Mouse (Mus musculus) Muller cell, postnatal 12 days (primary cell): ENCODE results near the gene Ccdc167.

ENCODE experiments used
- DNase-seq: peaks from one replicate; pipeline ENCODE4 v3.0.0-alpha.2; 2015; ENCODE audit errors: inconsistent ontology term

Gene Ccdc167

GRCm38 (mm10) chr17:29686771-29687170 is 30.1 kb downstream of the Ccdc167 start:
- no peak for DNase-seq

- no peak for DNase-seq
These were observed 32.6 kb downstream of the Ccdc167 start for GRCm38 (mm10) chr17:29684275-29684674.

DNA sequence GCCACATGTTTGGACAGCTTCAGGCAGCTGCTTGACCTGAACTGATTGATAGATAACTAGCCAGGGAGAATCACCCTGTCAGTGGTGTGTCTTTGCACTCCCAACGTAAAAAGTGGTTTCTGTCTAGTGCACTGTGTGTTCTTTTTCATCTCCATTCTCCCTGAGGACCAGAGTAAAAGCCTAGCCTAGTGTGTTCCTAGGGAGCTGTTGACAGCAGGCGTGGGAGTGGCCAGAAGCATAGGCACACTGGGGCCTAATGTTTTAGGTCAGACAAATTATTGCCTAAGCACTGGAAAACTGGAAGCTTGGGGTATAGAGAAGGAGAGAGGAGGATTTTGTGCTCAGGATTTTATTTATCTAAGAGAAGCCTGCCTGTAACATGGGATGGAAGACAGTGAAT is 33.7 kb downstream of the Ccdc167 start:
- DNase-seq = no peak

DNA sequence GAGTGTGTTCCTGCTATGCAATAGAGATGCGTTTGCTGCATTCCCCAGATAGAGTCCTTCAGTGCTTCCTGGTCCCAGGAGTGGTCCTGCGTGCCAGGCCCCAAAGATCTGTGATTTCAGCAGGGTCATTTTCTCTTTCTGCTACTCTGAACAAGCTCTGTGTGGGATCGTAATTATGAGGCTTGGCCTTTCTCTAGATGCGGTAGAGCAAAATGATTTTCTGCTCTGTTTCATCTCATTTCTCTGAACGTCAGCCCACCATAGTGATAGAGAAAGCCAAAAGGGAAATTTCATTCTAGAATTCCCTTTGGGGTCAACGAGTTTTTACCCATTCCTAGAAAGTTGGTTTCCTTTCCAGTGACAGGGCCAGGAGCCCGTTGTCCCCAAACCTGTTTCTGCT is 34.6 kb downstream of the Ccdc167 start:
- DNase-seq = peak; percentile 87

DNA sequence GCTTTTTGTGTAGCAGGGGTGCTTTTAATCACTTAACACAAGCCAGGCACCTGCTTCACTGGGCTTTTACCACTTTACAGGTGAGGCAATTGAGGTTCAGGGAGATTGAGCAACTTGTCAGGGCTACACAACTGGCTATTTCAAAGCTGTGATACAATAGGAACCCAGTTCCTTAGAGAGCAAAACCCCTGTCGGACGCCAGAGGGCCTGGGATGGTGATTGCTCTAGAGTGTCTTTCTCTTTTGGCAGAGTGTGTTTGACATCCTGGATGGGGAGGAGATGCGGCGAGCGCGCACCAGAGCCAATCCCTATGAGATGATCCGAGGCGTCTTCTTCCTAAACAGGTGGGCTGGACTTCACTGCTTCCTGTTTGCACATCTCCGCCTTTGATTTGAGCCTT is 35.2 kb downstream of the Ccdc167 start:
- no peak for DNase-seq

GRCm38 (mm10) chr17:29680921-29681320 is 35.9 kb downstream of the Ccdc167 start:
- DNase-seq = no peak

DNA sequence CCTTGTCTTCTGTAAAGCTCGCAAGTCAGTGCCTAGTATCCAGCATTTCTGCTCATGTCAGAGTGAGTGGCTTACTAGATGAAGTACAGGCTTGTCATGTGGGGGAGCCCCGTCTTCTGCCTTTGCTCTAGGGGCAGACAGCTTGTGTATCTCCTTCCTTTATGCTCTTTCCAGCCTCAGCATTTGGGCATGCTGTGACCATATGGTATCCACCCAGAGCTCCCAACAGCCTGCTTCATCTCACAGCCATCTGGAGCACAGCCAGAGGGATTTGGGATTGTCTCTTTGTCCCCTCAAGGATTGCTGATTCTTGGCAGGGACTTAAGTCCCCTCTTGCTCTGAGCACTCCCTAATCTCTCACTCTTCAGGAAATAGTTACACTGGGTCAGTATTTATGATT is 36.7 kb downstream of the Ccdc167 start:
- DNase-seq = no peak

DNA sequence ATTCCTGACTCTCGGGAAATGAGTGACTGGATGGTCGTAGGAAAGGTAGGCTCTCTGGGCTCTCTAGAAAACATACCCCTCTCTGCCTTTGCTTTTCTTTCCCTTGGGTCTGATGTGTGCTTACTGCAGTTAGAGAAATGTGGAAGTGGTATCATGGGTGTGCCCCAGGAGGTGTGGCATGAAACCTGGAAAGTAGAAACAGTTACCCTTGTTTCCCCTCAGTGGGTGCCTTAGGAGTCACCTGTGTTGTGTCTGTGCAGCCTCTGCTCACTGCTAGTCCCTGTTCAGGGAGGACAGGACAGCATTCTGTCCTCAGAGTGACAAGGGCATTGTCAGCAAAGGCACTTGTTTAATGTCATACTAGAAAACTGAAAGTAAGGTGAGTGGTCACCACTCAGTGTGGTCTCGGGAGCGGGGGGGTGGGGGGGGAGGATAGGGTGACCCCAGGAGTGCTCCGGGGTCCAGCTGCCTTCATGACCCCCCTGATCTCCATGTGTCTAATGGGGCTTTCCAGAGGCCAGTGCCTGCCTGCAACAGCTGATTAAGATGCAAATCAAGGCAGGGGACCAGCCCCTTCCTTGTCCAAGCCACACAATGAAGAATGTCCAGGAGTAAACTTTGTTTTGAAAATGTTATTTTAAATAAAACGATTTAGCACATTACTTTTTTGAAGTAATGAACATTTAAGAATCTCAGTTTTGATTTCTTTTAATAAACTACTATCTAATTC is 37.6 kb downstream of the Ccdc167 start:
- DNase-seq = no peak

- DNase-seq = no peak
These were observed 38.3 kb downstream of the Ccdc167 start for GRCm38 (mm10) chr17:29678526-29678925.

DNA sequence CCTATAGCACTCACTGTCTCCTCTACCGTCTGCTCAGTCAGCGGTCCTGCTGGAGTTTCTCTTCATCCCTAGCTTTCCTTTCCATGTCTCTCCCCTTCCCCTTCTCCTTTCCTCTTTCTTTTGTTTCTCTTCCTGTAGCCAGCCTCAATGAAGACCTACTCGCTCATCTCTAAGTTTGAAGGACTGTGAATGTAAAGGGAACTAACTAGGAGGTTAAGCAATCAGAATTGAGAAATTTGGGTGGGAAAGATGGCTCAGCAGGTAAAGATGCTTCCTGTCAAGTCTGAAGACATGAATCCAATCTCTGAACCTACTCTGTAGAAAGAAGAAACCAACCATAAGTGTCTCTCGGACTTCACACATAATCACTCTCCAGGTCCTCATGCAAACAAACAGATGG is 43.5 kb downstream of the Ccdc167 start:
- DNase-seq = no peak

DNA sequence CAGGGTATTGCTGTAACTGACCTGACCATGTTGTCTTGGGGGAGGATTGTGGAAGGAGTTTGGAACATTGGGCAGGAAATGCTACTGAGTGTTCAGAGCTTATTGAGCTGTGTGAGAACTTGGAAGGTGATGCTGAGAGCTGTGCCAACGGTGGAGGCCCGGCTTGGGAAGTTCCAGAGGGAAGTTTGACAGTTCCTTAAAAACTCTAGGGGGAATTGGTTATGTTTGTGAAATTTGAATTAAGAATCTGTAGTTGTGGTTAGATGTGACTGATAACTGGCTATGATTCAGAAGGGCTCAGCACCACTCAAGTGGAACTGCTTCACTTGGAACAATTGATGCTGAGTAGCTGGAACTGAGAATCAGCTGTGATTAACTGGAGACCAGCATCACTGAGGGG is 45.8 kb downstream of the Ccdc167 start:
- DNase-seq = peak; percentile 69

DNA sequence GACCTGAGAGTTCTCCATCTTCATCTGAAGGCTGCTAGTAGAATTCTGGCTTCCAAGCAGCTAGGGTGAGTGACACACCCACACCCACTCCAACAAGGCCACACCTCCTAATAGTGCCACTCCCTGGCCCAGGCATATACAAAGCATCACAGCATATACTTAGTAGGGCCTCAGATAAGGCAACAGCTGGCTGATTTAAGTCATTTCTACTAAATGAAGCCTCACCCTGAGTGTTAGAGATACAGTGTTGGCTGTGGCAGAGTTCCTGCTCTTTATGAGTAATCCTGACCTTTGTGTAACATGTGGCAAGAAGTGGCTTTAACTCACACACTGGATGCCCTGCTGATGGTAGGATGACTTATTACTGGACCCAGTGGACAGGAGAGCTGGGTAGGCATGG is 46.9 kb downstream of the Ccdc167 start:
- DNase-seq = peak; percentile 18

DNA sequence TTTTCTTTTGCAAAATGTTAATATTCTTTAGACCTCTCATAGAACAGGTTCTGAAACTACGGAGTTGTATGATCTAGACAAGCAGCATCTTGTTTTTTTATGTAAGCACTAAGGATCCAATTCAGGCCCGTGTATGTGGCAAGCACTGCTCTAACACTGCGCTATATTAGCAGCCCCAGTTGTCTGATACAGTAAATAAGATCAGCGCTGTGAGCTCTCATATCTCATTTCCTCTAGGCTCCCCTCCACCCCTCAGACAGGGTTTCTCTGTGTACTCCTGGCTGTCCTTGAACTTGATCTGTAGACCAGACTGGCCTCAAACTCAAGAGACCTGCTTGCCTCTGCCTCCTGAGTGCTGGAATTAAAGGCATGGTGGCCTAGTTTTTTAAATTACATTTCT is 47.8 kb downstream of the Ccdc167 start:
- no peak for DNase-seq

DNA sequence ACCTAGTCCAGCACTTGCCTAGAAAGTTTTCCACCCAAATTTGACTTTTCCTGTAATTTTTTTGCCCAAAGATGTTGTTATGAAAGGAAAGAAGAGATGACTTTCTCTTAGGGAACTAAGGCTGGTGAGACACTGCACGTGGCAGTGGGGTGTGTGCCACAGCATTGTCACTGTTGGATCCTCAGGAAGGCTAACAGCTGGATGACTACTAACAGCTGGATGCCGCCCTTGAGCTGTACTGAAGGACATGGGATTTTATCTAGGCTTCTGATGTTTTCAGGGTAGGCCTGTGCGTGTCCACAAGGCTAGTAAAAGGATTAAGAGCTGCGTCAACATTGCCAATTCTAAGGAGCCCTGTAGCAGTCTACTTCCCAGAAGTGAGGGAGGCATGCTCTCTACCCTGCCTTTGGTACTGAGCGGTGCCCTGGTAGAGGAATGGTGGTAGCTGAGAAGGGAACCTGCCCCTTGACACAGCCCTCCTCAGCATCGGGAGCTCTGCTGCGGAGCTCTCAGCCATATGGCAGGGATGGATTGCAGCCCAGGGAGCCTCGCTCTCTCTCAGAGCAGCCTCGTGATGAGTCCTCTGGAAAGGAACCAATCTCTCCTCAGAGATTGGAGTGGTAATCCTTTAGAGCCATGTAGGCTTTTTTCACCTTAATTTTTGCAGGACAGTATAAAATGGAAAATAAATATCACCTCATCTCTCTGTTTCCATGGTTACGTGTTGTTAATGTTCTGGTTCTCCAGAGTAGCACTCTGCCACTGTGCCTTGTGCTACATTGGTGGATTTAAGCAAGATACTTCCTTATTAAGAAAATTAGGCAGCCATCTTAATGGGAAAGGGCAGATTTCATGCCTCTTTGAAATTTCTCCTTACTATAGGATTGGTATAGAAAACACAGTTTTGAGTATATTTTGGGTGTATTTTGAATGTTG is 48.5 kb downstream of the Ccdc167 start:
- DNase-seq = no peak

DNA sequence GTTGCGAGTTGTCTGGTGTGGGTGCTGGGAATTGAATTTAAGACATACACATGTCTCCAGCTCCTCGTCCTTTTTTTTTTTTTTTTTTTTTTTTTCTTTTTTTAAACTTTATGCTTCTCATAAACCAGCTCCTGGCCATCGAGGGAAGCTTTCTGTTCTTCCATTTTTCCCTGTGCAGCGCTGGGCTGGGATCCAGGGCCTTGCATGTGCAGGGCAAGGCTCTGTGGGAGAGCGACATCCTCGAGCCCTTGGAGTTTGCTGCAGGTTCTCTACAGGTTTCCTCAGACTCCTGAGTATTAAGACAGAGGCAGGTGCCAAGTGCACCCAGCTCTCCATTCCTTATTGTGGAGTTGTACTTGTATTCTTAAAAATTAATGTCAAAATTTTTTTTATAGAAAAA is 54.7 kb downstream of the Ccdc167 start:
- DNase-seq = no peak

DNA sequence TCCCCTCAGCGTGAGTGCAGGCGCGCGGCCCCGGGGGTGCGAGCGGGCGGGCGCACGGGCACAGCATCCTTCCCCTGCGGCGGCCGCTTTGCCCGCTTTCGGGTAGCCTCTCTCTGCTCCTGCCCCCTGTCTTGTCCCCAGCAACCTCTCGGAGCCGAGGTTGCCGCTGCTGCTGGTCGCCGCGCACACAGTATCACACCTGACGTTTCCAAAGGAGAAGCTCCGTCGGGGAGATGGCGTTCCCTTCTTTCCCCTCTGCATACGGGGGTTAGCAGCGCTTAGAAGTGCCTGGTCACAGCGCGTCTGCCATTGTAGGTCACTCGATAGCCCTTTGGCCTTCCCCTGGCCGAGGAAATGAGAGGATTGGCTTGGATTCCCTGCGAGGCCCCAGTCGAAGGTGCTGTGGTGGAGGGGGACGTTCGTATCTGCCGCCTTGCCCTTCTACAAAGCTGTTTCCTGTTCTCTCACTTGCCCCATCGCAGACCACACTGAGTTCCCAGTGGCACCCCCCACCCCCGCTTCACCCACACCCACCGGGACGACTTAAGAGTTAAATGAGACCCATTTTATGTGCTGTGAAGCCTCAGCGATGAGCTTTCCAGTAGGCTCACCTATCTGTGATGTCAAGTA is 56.0 kb downstream of the Ccdc167 start:
- no peak for DNase-seq

- DNase-seq = peak; percentile 98
These were observed 56.6 kb downstream of the Ccdc167 start, which contains the start of gene Cmtr1 for GRCm38 (mm10) chr17:29660076-29660761. Gene Cmtr1, plus strand, starts transcription at chr17:29660595.

DNA sequence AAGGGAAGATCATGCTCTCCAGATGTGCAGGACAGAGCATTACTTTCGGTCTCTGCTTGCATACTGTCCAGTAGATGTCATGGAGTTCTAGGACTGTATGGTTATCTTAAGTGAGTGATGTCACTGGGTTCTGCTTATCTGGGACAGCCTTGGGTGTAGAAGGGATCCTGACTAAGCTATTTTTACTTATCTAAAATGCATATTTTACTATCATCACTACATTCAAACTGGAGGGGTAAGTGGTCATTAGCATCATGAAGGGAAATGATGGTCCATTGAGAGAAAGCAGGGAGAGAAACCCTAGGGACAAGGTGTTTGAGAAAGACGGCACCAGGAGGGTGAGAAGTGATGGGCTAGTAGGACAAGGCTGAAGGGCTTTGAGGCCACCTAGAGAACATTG is 58.6 kb downstream of the Ccdc167 start:
- no peak for DNase-seq

DNA sequence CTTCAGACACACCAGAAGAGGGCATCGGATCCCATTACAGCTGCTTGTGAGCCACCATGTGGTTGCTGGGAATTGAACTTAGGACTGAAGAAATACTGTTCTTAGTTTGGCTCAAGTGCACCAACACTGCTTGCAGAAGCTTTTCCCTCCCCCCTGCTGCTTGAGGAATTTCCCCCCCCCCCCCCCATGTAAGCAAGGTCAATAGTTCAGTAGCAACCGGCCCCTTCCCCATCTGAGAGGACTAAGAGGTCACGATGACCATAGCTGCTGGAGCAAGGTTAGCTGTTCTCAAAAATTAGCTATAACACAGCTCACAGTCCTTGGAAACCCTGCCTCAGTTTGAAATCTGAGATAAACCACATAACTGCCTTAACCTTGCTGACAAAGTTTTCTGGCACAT is 74.6 kb downstream of the Ccdc167 start:
- no peak for DNase-seq

DNA sequence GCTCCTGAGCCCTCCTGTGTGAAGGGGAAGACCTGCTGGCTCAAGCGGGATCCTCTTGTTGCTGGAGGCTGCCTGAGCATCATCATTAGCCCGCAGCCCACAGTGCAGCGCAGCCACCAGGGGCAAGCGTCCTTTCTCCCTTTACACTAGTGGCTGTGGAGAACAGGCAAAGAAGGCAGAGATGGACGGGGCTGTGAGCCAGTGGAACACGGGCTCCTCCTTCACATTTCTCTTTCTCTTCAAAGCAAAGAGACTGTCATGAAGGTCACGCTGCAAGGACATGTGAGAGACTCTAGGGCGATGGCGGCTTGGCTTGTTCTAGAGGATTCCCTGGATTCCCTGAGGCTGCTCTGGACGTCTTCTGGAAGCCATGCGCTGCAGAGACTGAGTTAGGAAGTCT is 75.9 kb downstream of the Ccdc167 start:
- DNase-seq = no peak

GRCm38 (mm10) chr17:29637895-29638294 is 78.9 kb downstream of the Ccdc167 start:
- no peak for DNase-seq

GRCm38 (mm10) chr17:29637377-29637776 is 79.5 kb downstream of the Ccdc167 start:
- no peak for DNase-seq
